Mouse (Mus musculus) kidney, postnatal 4 days (tissue): Measurements from ENCODE around the gene Fastkd3.

Experiments used
- DNase-seq, 2 experiments: peaks; one replicate each; pipeline ENCODE4 v3.0.0; 2021; ENCODE audit warnings: mixed read lengths in 2 of 2

The Fastkd3 gene

DNA sequence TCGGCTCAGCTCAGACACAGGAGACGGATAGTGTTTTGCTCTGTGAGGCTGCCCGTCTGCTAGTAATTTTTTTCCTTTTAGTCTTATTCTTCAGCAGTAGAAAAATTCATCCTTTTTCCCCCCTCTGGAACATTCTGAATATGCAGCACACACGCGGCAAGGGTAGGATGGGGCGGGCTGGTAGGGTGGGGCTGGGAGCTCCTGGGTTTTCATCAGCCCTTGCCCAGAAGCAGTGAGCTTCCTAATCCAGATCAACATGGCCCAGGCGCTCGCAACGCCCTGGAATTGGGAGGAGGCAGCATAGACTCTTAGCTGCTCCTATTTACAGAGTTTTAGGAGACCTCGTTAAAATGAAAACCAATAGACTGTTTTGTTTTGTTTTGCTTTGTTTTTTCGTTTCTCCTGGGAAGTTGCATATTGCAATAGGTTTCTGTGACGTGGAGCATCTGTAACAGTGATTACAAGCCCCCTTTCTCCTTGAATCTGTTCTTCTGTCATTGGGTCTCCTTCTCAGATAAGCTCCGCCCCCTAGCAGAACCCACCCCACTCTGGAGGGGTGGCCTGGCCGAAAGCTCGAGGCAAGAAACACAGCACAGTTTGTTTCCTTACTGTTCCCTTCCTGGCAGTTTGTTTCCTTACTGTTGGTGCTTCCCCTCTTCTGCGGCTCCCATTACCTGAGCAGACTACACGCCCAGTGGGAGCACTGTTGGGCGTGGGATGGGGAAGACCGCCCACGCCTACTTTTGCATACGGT is 25.8 kb downstream of the Fastkd3 start:
- peak; percentile 37 to 53 for DNase-seq

DNA sequence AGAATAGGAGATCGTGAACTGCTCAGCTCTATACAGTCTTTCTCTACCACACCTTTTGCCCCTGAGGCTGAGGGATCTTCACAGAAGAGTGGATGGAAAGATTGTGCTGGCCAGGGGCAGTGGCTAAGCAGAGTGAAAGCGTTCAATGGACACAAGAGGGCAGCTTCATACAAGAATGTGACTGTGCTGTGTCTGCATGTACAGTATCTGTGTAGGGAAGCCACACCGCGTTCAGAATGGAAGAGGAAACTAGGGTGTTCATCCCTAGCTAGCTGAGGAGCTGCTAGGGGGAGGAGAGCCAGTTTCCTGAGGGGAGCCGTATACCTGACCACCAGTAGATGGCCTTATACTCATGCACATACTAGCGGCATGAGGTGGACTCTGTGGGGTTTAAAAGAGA is 40.8 kb downstream of the Fastkd3 start:
- DNase-seq, result peak in 1 of 2 experiments; percentile 22

DNA sequence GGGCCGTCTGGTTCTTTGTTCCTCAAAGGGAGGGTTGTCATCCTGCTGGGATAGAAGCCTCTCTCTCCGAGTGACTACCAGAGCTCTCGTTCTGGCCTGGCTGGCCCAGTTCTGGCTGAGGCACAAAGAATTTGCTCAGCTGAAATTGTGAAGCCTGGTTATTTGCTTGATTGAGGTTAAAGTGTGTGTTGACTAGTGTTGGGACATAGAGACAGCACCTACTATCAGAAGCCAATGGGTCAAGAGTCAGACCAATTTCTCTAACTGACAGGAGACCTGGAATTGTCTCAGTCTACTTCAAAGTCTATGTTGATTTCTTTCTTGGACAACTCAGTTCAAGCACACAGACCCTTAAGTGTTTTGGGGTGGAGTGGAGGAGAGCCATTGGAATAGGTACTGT is 45.0 kb downstream of the Fastkd3 start:
- DNase-seq, result no peak
